Mouse (Mus musculus) thymus, postnatal 36 days (tissue): ENCODE results near the gene Atxn7.
"Not testable (repeated sequence)": the region's sequence is repeated elsewhere in the genome, so short reads cannot be mapped to it uniquely, and the experiment has no call there.

Experiments
- DNase-seq, 2 experiments: peaks; one replicate each; pipeline ENCODE4 v3.0.0; 2022; ENCODE audit warnings: mixed read lengths in 2 of 2

Atxn7 gene

GRCm38 (mm10) chr14:13961401-13962112, at the start of gene Atxn7, which contains the start of gene Thoc7:
Gene Atxn7 (plus strand): TSS chr14:13961440.
Gene Thoc7 (minus strand): TSS chr14:13961852.
- DNase-seq: peak; percentile 60 to 67

GRCm38 (mm10) chr14:13914387-13915082, 46.7 kb upstream of the Atxn7 start, which contains the start of gene Gm281:
Gene Gm281 (minus strand): TSS chr14:13914478.
- no peak for DNase-seq

- DNase-seq: no peak
Measured at GRCm38 (mm10) chr14:13915207-13915606, 46.0 kb upstream of the Atxn7 start.

- DNase-seq: no peak
Measured at GRCm38 (mm10) chr14:13917208-13917607, 44.0 kb upstream of the Atxn7 start.

- no peak for DNase-seq
Measured at GRCm38 (mm10) chr14:13917630-13918029, 43.6 kb upstream of the Atxn7 start.

GRCm38 (mm10) chr14:13933290-13934051, 27.8 kb upstream of the Atxn7 start:
- peak; percentile 3 to 8 for DNase-seq

GRCm38 (mm10) chr14:13934052-13934371, 27.2 kb upstream of the Atxn7 start:
- DNase-seq: no peak

- no peak for DNase-seq
Measured at GRCm38 (mm10) chr14:13944686-13945085, 16.6 kb upstream of the Atxn7 start.

- no peak for DNase-seq
Measured at GRCm38 (mm10) chr14:13948345-13948744, 12.9 kb upstream of the Atxn7 start.

- DNase-seq: peak; percentile 53 to 59
Measured at GRCm38 (mm10) chr14:13950401-13950800, 10.8 kb upstream of the Atxn7 start.

GRCm38 (mm10) chr14:13952151-13952550, 9.1 kb upstream of the Atxn7 start:
- not testable (repeated sequence) for DNase-seq

- peak; percentile 42 to 53 for DNase-seq
Measured at GRCm38 (mm10) chr14:13960079-13960478, 1.2 kb upstream of the Atxn7 start.

GRCm38 (mm10) chr14:13960482-13961325, 536 bp upstream of the Atxn7 start:
- DNase-seq: peak; percentile 67 to 69

- no peak for DNase-seq
Measured at GRCm38 (mm10) chr14:13962476-13962875, 1.2 kb downstream of the Atxn7 start.

GRCm38 (mm10) chr14:13963527-13963926, 2.3 kb downstream of the Atxn7 start:
- DNase-seq: no peak

- no peak for DNase-seq
Measured at GRCm38 (mm10) chr14:13967607-13968006, 6.4 kb downstream of the Atxn7 start.

- DNase-seq: no peak
Measured at GRCm38 (mm10) chr14:13968476-13968875, 7.2 kb downstream of the Atxn7 start.

GRCm38 (mm10) chr14:13970513-13970912, 9.3 kb downstream of the Atxn7 start:
- DNase-seq: no peak

- no peak for DNase-seq
Measured at GRCm38 (mm10) chr14:13971644-13972234, 10.5 kb downstream of the Atxn7 start.

- DNase-seq: no peak
Measured at GRCm38 (mm10) chr14:13977498-13977897, 16.3 kb downstream of the Atxn7 start.

GRCm38 (mm10) chr14:13981286-13981685, 20.0 kb downstream of the Atxn7 start:
- DNase-seq: no peak

GRCm38 (mm10) chr14:13982174-13982573, 20.9 kb downstream of the Atxn7 start:
- DNase-seq: no peak
